Mouse (Mus musculus) liver, embryonic 16.5 days (tissue): ENCODE results near the gene Fgf13. TPM values are rescaled to one million over a fixed set of nuclear protein-coding genes. Genes with fewer than 3 reads are reported as not detected.

ENCODE experiments used
- ATAC-seq: fragments of 200-750 bp; cut with Nextera tagmentation; 2 replicates; pipeline ENCODE4 v1.8.0; 2017; ENCODE audit warnings: low read depth, mild to moderate bottlenecking, moderate number of reproducible peaks, moderate library complexity
- H3K27ac ChIP-seq: fragments of 300-500 bp; sonication (generic); 2 replicates; pipeline ENCODE4 v1.5.1; 2014; ENCODE audit warnings: mild to moderate bottlenecking, low read length
- H3K27me3 ChIP-seq: fragments of 300-500 bp; sonication (generic); 2 replicates; pipeline ENCODE4 v1.6.1; 2014; ENCODE audit warnings: low read depth, low read length, mixed read lengths; ENCODE audit not compliant: control insufficient read depth, insufficient read depth
- H3K36me3 ChIP-seq: fragments of 300-500 bp; sonication (generic); 2 replicates; pipeline ENCODE4 v1.6.1; 2014; ENCODE audit warnings: mild to moderate bottlenecking; ENCODE audit not compliant: control insufficient read depth, insufficient read depth
- H3K4me1 ChIP-seq: fragments of 300-500 bp; sonication (generic); 2 replicates; pipeline ENCODE4 v1.6.1; 2014; ENCODE audit warnings: low read depth, low read length, mixed read lengths; ENCODE audit not compliant: control insufficient read depth
- H3K4me2 ChIP-seq: fragments of 300-500 bp; sonication (generic); 2 replicates; pipeline ENCODE4 v1.6.1; 2014; ENCODE audit warnings: low read depth, low read length, mixed read lengths
- H3K4me3 ChIP-seq: fragments of 300-500 bp; sonication (generic); 2 replicates; pipeline ENCODE4 v1.5.1; 2014; ENCODE audit warnings: low read depth, mild to moderate bottlenecking, low read length
- H3K9ac ChIP-seq: fragments of 300-500 bp; sonication (generic); 2 replicates; pipeline ENCODE4 v1.6.1; 2014; ENCODE audit warnings: low read depth, low read length
- H3K9me3 ChIP-seq: fragments of 300-500 bp; sonication (generic); replicated peaks from 2 replicates; pipeline ENCODE4 v1.6.1; 2016; ENCODE audit warnings: low read length; ENCODE audit not compliant: control insufficient read depth
- WGBS: fragments of 180-500 bp; shearing (Covaris S2); extraction: QIAGEN DNeasy Blood & Tissue Kit; methylation state at CpG from one replicate; pipeline ENCODE4 v1.1.7; 2014; ENCODE audit not compliant: insufficient replicate concordance; 5-methylcytosine and 5-hydroxymethylcytosine counted together
- microRNA counts: library from miRNA; unstranded; fragments of <30 nt; microRNA quantifications from one replicate; lab custom pipeline; 2016
- microRNA-seq: library from miRNA; unstranded; fragments of <30 nt; microRNA quantifications from one replicate; pipeline ENCODE4, GENCODE M21; 2016
- polyA plus RNA-seq: library from polyadenylated mRNA; unstranded; fragments of >200 nt; fragmentation: Nextera tagmentation; extraction: Ambion mirVana; gene quantifications from 2 replicates; pipeline ENCODE4 v1.2.1, GENCODE M21; 2015

Fgf13 gene
- polyA plus RNA-seq, 1 experiment from 2014 or later: 1.4 TPM

DNA sequence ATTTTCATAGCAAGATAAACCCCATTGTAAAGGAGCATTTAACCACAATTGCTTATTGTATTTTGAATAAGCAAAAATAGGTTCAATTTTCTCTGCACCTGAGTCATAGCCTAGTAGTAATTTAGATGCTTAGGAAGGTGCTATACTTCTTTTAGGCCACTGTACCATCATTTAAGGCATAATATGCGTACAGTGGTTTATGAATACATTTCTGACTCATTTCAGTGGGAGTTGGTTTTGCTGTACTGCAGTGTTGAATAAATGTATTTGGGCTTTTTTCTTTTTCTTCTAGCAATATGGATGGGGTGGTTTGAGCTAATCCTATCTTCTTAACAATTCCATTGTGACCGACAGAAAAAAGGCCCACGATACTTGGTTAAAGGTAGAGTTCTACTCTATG is 481.9 kb downstream of the Fgf13 start:
- H3K36me3 ChIP-seq: no peaks in the 10 kb centered on the region
- WGBS: 70% methylated on average over 3 of the region's 3 CpGs
- H3K4me1 ChIP-seq: no peaks in the 10 kb centered on the region
- no peak overlapping the region for H3K27ac ChIP-seq
- H3K4me2 ChIP-seq: no peak overlapping the region
- ATAC-seq: no peak
- H3K9me3 ChIP-seq: no peaks in the 10 kb centered on the region
- no peak overlapping the region for H3K9ac ChIP-seq
- no peaks in the 10 kb centered on the region for H3K27me3 ChIP-seq
- H3K4me3 ChIP-seq: no peak overlapping the region

DNA sequence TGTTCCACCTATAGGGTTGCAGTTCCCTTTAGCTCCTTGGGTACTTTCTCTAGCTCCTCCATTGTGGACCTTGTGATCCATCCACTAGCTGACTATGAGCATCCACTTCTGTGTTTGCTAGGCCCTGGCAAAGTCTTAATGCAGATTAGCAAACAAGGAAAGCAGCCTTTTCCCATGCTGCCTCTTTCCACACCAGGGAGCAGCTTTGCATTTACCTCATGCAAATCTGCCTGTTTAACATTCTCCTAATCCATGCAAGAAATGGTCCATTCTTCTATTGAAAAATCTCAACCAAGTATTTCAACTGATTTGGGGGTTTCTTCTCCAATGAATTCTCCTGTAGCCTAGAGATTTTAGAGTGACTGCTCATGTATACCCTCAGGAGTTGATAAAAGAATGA is 487.4 kb downstream of the Fgf13 start:
- Histone ChIP-seq H3K9ac (no peak overlapping the region), H3K36me3 (no peaks in the 10 kb centered on the region), H3K27ac (no peak overlapping the region), H3K4me1 (no peaks in the 10 kb centered on the region), H3K4me3 (no peak overlapping the region), H3K27me3 (no peaks in the 10 kb centered on the region), H3K4me2 (no peak overlapping the region), H3K9me3 (no peaks in the 10 kb centered on the region)
- ATAC-seq: no peak

DNA sequence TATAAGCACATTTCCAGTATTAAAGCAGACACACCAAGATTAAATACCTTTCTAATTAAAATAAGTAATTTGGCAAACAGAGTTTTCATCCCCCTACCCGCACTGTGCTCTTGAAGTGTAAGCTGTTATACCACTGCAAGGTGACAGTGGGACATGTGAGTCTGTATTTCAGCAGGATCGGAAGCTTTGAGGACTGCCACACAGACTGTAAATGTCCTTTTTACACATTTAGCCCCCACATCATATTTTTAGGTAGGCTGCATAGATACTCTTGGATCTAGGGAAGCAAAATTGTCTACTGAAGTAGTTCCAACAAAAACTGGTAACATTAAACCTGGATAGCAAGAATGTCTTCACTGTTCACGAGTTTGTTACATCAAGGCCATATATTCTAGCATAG is 495.8 kb downstream of the Fgf13 start:
- no peak overlapping the region for H3K9ac ChIP-seq
- no peaks in the 10 kb centered on the region for H3K27me3 ChIP-seq
- no peak overlapping the region for H3K4me3 ChIP-seq
- no peak overlapping the region for H3K27ac ChIP-seq
- no peaks in the 10 kb centered on the region for H3K9me3 ChIP-seq
- no peaks in the 10 kb centered on the region for H3K4me1 ChIP-seq
- H3K4me2 ChIP-seq: no peak overlapping the region
- 57% methylated on average over 3 of the region's 3 CpGs for WGBS
- H3K36me3 ChIP-seq: no peaks in the 10 kb centered on the region
- no peak for ATAC-seq

DNA sequence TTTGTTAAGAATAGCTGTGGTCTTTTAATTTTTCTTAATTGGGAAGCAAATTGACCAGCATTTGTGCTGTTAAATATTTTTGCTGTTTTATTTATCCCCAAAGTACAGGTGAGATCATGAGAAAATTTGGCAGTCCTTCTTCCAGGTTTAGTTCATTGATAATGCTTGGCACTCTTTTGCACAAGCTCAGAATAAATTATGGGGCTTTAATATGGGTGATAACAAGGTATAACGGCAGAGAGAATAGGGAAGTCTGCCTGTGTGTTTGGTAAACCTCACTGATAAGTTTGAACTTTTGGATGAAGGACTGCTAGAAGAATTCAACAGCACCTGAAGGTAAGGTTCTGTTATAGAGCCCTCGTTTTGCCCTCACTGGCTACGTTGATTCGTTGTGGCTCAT is 504.7 kb downstream of the Fgf13 start:
- H3K4me3 ChIP-seq: no peak overlapping the region

DNA sequence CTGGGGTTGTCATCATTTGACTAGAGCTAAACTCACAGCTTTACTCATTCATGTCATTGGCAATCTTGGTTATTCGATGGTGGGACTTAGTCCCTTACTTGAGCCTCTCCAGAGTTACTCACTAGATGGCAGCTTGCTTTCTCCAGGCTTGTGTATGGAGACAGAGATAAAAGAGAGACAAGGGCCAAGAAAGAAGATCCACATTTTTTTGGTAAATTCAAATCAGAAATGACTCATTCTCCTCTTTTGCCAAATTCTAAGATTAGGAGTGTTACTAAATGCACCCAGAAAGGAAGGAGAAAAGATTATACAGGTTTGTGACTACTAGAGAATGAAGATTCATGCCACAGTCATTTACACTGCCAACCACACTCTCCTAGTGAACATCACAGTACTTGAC is 532.9 kb downstream of the Fgf13 start:
- no peak overlapping the region for H3K9ac ChIP-seq
- H3K4me1 ChIP-seq: no peaks in the 10 kb centered on the region
- no peak for ATAC-seq
- no peaks in the 10 kb centered on the region for H3K27me3 ChIP-seq
- WGBS: 40% methylated on average over 1 of the region's 1 CpGs
- no peak overlapping the region for H3K4me2 ChIP-seq
- H3K27ac ChIP-seq: no peak overlapping the region
- no peaks in the 10 kb centered on the region for H3K36me3 ChIP-seq
- H3K9me3 ChIP-seq: no peaks in the 10 kb centered on the region
- H3K4me3 ChIP-seq: no peak overlapping the region

More for the DNA sequence above, 504.7 kb downstream of the Fgf13 start:
- Histone ChIP-seq H3K4me2 (no peak overlapping the region), H3K9me3 (no peaks in the 10 kb centered on the region), H3K9ac (no peak overlapping the region), H3K4me1 (no peaks in the 10 kb centered on the region), H3K27me3 (no peaks in the 10 kb centered on the region), H3K36me3 (no peaks in the 10 kb centered on the region), H3K27ac (no peak overlapping the region)
- WGBS: 46% methylated on average over 4 of the region's 4 CpGs
- ATAC-seq: no peak

MicroRNA genes within 50 kb of the gene (microRNA counts, 519-probe panel; counts per million panel counts)
- microRNA mmu-miR-504 (lab: Ali Mortazavi, UCI): 60.7 counts per million

Small RNA genes within 50 kb of the gene (microRNA-seq; reads per million reads assigned to microRNA genes)
- 0.98 reads per million for gene Mir504
